Mouse (Mus musculus) cerebellum, adult 2 months (tissue): ENCODE results near the gene Brf1.

Source experiments
- CTCF ChIP-seq: fragments of 200-500 bp; IDR thresholded peaks from 2 replicates; pipeline ENCODE4 v1.5.1; 2011; ENCODE audit warnings: low read depth, mild to moderate bottlenecking, control low read depth, low read length, moderate library complexity, borderline replicate concordance; ENCODE audit not compliant: insufficient read depth
- POLR2A ChIP-seq: fragments of 200-500 bp; IDR thresholded peaks from 2 replicates; pipeline ENCODE4 v1.6.1; 2011; ENCODE audit warnings: low read length, control low read depth, borderline replicate concordance; ENCODE audit not compliant: insufficient read depth

GRCm38 (mm10) chr12:113004011-113004410 lies 3.5 kb upstream of the Brf1 start:
- TF ChIP-seq POLR2A = no peak
- no peak for TF ChIP-seq CTCF
